Mouse (Mus musculus): ENCODE data around the gene Gm1330.
"Not testable (repeated sequence)": the region's sequence is repeated elsewhere in the genome, so short reads cannot be mapped to it uniquely, and the experiment has no call there.

The Gm1330 gene

DNA sequence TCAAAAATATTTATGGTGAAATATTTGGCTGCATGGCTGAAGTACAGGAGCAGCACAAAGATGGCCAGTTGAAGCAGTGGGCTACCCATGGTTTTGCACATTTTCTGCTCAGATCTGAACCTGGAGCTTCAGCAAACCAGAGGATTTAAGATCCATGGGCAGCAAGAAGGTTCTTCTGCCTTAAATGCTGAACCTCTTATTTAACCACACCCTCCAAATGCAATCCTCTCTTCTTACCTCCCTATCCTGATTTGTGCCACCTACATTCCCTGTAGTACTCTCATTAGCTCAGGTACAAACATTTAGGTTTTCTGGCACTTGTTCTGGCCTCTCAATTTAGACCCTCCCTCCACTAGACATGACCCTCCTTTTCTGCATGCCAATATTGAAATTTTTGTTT, at the start of gene Gm1330:
TSS of gene Gm1330 (minus strand) at position 101 of the 400 bp plus-strand sequence.
- DNase-seq (ENCODE audit: low spot score) = no peak

DNA sequence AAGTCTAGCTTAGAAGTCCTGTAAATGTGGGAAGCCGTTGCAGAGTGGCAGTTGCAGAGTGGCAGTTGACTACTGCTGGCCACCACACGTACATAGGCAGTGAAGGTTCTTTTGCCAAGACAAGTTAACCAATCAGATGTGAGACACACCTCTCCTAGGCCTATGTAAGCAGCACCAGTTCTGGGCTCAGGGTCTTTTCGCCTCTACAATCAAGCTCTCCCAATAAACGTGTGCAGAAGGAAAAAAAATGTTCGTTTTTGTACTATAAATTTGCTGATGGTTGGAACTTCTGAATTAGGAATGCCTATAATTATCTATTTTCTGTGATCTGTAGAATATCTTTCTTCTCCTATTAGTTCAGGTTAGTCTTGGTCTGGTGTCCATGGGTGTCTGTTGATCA, 14.1 kb upstream of the Gm1330 start, which contains the start of gene Gm10750:
TSS of gene Gm10750 (minus strand) at position 101 of the 400 bp plus-strand sequence.
- DNase-seq (ENCODE audit: low spot score) = not testable (repeated sequence)

DNA sequence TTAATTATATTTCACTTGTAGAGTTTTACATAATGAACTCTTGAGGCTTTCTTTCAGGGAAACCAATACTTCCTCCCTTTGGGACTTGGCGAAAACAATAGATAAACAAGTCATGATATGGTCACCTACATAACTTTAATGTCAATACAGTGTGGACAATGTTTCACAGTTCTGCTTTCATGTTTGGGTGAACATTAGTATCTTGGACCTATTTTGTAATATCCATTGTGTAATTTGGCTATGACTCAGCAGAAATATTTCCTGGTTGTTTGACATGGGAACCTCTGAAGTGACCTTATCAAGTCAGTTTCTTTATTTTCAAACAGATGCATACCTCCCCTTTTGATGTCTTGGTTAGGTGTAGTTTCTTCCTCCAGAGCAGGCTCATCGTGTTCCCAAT, 1.8 kb upstream of the Gm1330 start:
- no peak for DNase-seq (ENCODE audit: low spot score)

DNA sequence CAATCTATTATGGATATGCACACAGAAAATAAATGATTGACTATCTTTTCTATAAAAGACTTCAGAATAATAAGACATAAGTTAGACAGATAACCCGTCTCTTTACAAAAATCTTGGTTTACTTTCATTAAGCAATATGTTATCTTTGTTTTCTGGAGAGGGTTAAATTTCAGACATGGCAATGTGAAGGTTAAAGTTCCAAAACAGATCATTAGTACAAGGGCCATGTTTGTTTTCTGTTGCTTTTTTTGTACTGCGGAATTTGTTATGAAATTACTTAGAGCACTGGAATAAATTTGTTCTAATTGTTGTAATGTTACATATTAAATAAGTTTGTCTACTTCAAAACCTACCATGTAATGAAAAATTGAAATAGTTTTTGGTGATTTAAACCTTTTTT, 7.9 kb downstream of the Gm1330 start:
- DNase-seq (ENCODE audit: low spot score) = no peak
